Mouse (Mus musculus): ENCODE measurements at regions not wholly inside any gene's neighbourhood (a gene's known extent, or its start where the extent isn't known, plus 50 kb on each side); places are given as distances from the start of the nearest gene placed in this dataset.

GRCm38 (mm10) chr15:51103948-51104347 is 2780.8 kb upstream of the Gm7489 start:
- in situ Hi-C loops (cut with MboI, MseI), result no loop called here

DNA sequence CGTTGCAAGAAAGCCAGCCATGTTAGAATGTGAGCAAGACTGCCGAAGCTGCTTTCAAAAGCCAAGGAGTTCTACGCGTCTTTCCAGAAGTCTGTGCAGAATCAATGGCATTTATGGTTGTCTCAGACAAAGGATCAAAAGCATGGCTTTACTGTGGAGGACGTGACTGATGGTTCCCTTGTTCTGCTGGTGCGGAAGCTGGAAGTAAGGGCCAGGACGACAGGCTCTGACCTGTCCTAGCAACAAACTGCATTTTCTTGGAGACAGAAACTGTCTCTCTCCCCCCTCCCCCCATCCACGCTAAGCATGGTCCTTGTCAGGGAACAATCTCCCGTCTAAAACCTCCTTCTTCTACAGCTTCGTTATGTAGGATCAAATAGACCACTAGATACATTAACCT is 2780.3 kb upstream of the Gm7489 start:
- in situ Hi-C loops (cut with MboI, MseI), result no loop called here

- in situ Hi-C loops (cut with MboI, MseI), result no loop called here
These were observed 2779.9 kb upstream of the Gm7489 start for GRCm38 (mm10) chr15:51104796-51105195.

- in situ Hi-C loops (cut with MboI, MseI), result no loop called here
These were observed 2779.2 kb upstream of the Gm7489 start for GRCm38 (mm10) chr15:51105359-51106008.

- in situ Hi-C loops (cut with MboI, MseI), result no loop called here
These were observed 2774.5 kb upstream of the Gm7489 start for GRCm38 (mm10) chr15:51110186-51110585.

DNA sequence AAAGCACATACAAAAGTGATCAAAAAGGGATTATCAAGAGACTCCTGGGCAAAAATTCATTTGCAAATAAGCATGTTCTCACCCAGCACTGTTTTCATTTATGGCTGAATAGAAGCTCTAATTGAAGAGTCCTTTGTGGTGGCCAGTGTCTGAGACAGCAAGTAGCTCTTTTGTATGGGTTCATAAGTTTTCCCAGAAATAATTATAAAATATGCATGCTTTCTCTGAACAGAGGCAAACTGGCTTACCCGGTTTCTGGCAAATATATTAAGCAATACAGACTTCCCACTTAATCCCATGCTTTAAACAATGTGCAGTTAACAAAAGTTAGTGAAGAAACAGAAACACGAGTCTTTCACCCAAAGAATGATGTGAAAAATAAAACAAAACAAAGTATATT is 2758.8 kb upstream of the Gm7489 start:
- in situ Hi-C loops (cut with MboI, MseI), result no loop called here

DNA sequence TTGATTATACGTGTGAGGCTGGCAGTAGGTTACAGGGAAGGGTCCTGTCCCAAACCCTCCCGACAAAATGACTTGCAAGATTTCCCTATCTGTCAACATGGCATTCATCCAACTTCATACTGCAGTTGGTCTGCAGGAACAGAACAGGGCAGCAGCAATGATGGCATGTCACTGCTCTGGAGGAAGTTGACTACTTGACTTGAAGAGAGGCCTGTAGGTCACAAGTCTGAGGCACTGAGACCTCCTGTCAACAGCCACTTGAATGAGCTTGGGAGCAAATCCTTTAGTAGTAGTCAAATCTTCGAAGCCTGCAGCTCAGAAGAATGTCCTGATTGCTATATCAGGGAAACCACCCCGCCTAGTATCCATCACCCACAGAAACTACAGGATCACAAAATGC is 2753.7 kb upstream of the Gm7489 start:
- in situ Hi-C loops (cut with MboI, MseI), result no loop called here

- in situ Hi-C loops (cut with MboI, MseI), result no loop called here
These were observed 2748.6 kb upstream of the Gm7489 start for GRCm38 (mm10) chr15:51136121-51136520.

- in situ Hi-C loops (cut with MboI, MseI), result no loop called here
These were observed 2745.2 kb upstream of the Gm7489 start for GRCm38 (mm10) chr15:51139507-51139906.

- in situ Hi-C loops (cut with MboI, MseI), result no loop called here
These were observed 2710.6 kb upstream of the Gm7489 start for GRCm38 (mm10) chr15:51173976-51174620.

DNA sequence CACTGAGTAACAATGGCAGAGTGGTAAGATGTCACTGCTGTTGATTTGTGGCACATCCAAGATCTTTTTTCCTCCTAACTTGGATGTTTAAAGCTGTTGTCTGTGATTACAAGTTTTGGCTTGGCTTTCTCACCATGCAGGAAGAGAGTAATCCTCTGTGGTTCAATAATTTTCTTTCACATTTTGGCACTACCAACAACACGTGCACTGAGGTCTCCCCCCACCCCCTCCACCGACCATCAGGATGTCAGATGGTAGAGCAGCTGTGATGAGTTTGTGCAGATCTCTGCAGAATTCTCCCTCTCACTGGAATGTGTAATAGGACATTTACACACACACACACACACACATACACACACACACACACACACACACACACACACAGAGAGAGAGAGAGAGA is 2708.2 kb upstream of the Gm7489 start:
- in situ Hi-C loops (cut with MboI, MseI), result no loop called here

GRCm38 (mm10) chr15:51189134-51189533 is 2695.6 kb upstream of the Gm7489 start:
- in situ Hi-C loops (cut with MboI, MseI), result no loop called here

DNA sequence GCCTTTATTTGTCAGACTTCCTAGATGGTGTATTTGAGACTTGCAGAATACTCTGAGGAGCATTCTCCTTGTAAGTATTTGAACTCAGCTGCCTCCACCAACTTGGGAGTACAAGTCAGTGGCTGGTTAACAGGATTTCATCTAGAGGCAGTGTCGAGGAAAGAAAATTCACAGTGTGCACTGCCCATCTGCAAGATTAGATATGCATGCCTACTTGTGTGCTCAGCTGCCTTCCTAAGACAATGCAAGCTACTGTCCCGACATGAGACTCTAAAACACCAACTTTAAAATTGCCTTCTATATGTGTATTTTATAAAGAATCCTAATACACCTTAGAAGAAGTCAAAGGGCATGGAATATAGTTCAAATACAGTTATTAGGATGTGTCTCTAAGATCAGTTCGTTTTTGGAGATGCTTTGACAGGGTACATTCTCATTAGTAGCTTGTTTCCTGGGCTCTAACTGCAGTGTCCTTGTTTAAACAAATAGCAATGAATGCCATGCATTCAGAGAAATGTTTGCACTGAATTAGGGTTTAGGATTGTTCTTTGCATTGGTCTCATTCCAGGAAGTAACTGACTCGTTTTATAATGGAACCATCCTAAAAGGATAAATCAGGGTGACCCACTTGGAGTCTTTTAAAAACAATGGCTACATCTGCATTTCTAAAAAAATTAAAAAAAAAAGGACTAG is 2687.1 kb upstream of the Gm7489 start:
- in situ Hi-C loops (cut with MboI, MseI), result no loop called here

- in situ Hi-C loops (cut with MboI, MseI), result no loop called here
These were observed 2681.4 kb upstream of the Gm7489 start for GRCm38 (mm10) chr15:51203351-51203750.

DNA sequence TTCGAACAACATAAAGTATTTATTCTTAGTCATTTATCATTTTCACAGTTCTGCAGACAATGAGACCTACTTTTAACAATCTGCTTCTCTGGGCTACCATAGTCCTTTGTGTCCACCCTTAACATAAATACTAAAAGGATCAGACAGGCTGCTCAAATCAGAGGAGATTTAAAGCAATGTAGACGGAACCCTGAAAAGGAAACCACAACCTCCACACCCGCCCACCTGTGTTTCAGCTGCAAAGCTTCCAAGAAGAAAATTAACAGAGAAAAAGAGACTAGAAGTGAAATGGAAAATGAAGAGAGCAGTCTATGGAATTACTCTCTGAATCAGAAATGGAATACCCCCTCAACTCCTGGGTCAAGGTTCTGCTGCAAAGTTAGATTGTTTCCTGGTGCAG is 2678.7 kb upstream of the Gm7489 start:
- in situ Hi-C loops (cut with MboI, MseI), result no loop called here

- in situ Hi-C loops (cut with MboI, MseI), result no loop called here
These were observed 2677.9 kb upstream of the Gm7489 start for GRCm38 (mm10) chr15:51206773-51207172.

DNA sequence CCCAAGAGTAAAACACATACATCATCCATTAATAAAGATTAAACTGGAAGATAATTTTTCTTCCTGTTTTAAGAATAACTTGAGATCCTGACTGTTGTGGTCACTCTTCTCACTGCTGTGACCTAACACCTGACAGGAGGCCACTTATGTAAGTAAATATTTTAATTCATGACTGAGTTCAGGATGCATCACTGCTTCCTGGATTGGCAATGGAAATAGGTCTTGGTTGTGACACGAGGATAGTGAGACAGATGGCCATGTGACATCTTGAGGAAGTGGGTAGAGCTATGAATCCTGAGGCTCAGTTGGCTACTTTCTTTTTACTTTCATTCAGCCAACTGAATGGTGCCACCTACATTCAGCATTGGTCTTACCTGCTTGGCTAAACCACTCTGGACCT is 2649.8 kb upstream of the Gm7489 start:
- in situ Hi-C loops (cut with MboI, MseI), result no loop called here

GRCm38 (mm10) chr15:51244596-51244995 is 2640.1 kb upstream of the Gm7489 start:
- in situ Hi-C loops (cut with MboI, MseI), result no loop called here

- in situ Hi-C loops (cut with MboI, MseI), result no loop called here
These were observed 2637.4 kb upstream of the Gm7489 start for GRCm38 (mm10) chr15:51247259-51247658.

- in situ Hi-C loops (cut with MboI, MseI), result no loop called here
These were observed 2636.5 kb upstream of the Gm7489 start for GRCm38 (mm10) chr15:51248034-51248788.

GRCm38 (mm10) chr15:51248789-51249040 is 2636.0 kb upstream of the Gm7489 start:
- in situ Hi-C loops (cut with MboI, MseI), result no loop called here

- in situ Hi-C loops (cut with MboI, MseI), result no loop called here
These were observed 2630.6 kb upstream of the Gm7489 start for GRCm38 (mm10) chr15:51254143-51254542.

- in situ Hi-C loops (cut with MboI, MseI), result no loop called here
These were observed 2629.5 kb upstream of the Gm7489 start for GRCm38 (mm10) chr15:51255203-51255615.
